11 mouse cellular contexts compared by ENCODE assay signal in the genomic region with DNA sequence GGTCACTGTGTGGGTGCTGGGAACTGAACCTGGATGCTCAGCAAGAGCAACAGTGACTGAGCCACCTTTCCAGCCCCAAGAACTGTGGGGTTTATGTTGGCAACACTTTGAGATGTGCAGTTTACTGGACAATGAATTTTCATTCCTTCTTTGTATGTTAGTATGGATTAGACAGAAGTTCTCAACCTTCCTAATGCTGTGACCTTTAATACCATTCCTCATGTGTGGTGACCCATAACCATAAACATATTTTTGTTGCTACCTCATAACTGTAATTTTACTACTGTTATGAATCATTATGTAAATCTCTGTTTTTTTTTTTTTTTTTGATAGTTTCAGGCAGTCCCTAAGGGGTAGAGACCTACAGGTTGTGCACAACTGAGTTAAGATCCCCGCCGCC. TPM values are rescaled to one million over a fixed set of nuclear protein-coding genes. Genes with fewer than 3 reads are reported as not detected.
DNase-seq lines count a peak whose midpoint lies in the region; ATAC-seq and TF ChIP-seq lines count a peak whose summit lies in the region.
"Had no signal": no experiment of that assay in that cellular context is flagged by ENCODE, and none has a peak within 500 bp of the region (broad histone marks: within the 10 kb centered on the region; RNA-seq: fewer than 3 reads in every experiment).

No protein-coding gene starts in this region.

- H3K9me3 ChIP-seq in hindbrain, embryonic 15.5 days: no peaks in the 10 kb centered on the region
- H3K9me3 ChIP-seq in hindbrain, embryonic 11.5 days (ENCODE audit: control insufficient read depth, low read length): no peaks in the 10 kb centered on the region
- no peaks in the 10 kb centered on the region for H3K9me3 ChIP-seq in CH12.LX (replicated peaks; ENCODE audit: low read length)
- no peaks in the 10 kb centered on the region for H3K9me3 ChIP-seq in embryonic facial prominence, embryonic 14.5 days (ENCODE audit: control insufficient read depth, low read length)
- no peaks in the 10 kb centered on the region for H3K9me3 ChIP-seq in midbrain, embryonic 14.5 days (ENCODE audit: control insufficient read depth, low read length)

- in situ Hi-C loops in CH12.LX (cut with MboI; ENCODE audit: low pct_ligation_motif_present, low pct_unique_long_range_greater_than_20kb, low sequenced_read_pairs): loop anchor here (10.0 kb wide), 1 partner anchor 179 kb away; no protein-coding TSS in a partner anchor

- no peak overlapping the region for H3K27ac ChIP-seq in hindbrain, embryonic 15.5 days (replicated peaks)
- no peak overlapping the region for H3K27ac ChIP-seq in hindbrain, embryonic 11.5 days (ENCODE audit: low read depth, low read length)
- no peak overlapping the region for H3K27ac ChIP-seq in CH12.LX (ENCODE audit: insufficient read depth, low read depth)
- no peak overlapping the region for H3K27ac ChIP-seq in embryonic facial prominence, embryonic 14.5 days (replicated peaks; ENCODE audit: low read depth, low read length)
- no peak overlapping the region for H3K27ac ChIP-seq in midbrain, embryonic 14.5 days (replicated peaks; ENCODE audit: low read depth, low read length)
- H3K27ac ChIP-seq: left cerebral cortex, adult 2 months had no signal

- dilution Hi-C loops in CH12.LX (cut with MboI; ENCODE audit: extremely low pct_ligation_motif_present, extremely low pct_unique_long_range_greater_than_20kb, low sequenced_read_pairs): no loop called here

- no peak for DNase-seq in hindbrain, embryonic 11.5 days (ENCODE audit: low spot score)
- DNase-seq in CH12.LX (ENCODE audit: extremely low read depth): no peak
- no peak for DNase-seq in embryonic facial prominence, embryonic 14.5 days (ENCODE audit: low spot score)
- DNase-seq in midbrain, embryonic 14.5 days: no peak
- DNase-seq in left cerebral cortex, postnatal 25 days (ENCODE audit: low spot score in 2 of 2): no peak
- no peak for DNase-seq in gastrocnemius, postnatal 25 days
- DNase-seq: right cerebral cortex, postnatal 25 days; thymus, postnatal 36 days had no signal

- no peak for ATAC-seq in hindbrain, embryonic 15.5 days (ENCODE audit: low FRiP score, low read depth)
- no peak for ATAC-seq in hindbrain, embryonic 11.5 days (ENCODE audit: low FRiP score)
- ATAC-seq in embryonic facial prominence, embryonic 14.5 days (ENCODE audit: low read depth): no peak
- no peak for ATAC-seq in midbrain, embryonic 14.5 days (ENCODE audit: low FRiP score, low TSS enrichment)
- ATAC-seq in inflammation-experienced regulatory T-cells, adult 6 months: no peak

- TF ChIP-seq EP300 in CH12.LX (IDR thresholded peaks at IDR 0.05; ENCODE audit: low read length): no peak

- TF ChIP-seq RAD21 in CH12.LX (IDR thresholded peaks at IDR 0.05; ENCODE audit: low read depth, low read length): no peak

- 71% methylated on average over 2 of the region's 2 CpGs for whole genome bisulfite sequencing in hindbrain, embryonic 15.5 days
- WGBS in hindbrain, embryonic 11.5 days: 59% methylated on average over 2 of the region's 2 CpGs
- WGBS in embryonic facial prominence, embryonic 14.5 days: 53% methylated on average over 2 of the region's 2 CpGs
- 68% methylated on average over 2 of the region's 2 CpGs for WGBS in midbrain, embryonic 14.5 days

- 0 out of 2 replicates have a peak overlapping the region, but pooled peaks have one; percentile 27 for H3K4me2 ChIP-seq in hindbrain, embryonic 15.5 days
- no peak overlapping the region for H3K4me2 ChIP-seq in hindbrain, embryonic 11.5 days (replicated peaks; ENCODE audit: low read depth, low read length)
- no peak overlapping the region for H3K4me2 ChIP-seq in CH12.LX (ENCODE audit: insufficient read depth, low read depth, poor library complexity, severe bottlenecking)
- peak overlapping the region; percentile 41 for H3K4me2 ChIP-seq in embryonic facial prominence, embryonic 14.5 days (ENCODE audit: low read depth, low read length)
- peak overlapping the region; percentile 30; the same call in 1 of the 2 replicates for H3K4me2 ChIP-seq in midbrain, embryonic 14.5 days (ENCODE audit: low read length)

- no peaks in the 10 kb centered on the region for H3K36me3 ChIP-seq in hindbrain, embryonic 15.5 days
- no peaks in the 10 kb centered on the region for H3K36me3 ChIP-seq in hindbrain, embryonic 11.5 days (ENCODE audit: control insufficient read depth, insufficient read depth, low read length)
- no peaks in the 10 kb centered on the region for H3K36me3 ChIP-seq in CH12.LX (replicated peaks in 1 of 2; ENCODE audit: control insufficient read depth in 1 of 2, insufficient read depth in 1 of 2, low read length in 1 of 2)
- no peaks in the 10 kb centered on the region for H3K36me3 ChIP-seq in embryonic facial prominence, embryonic 14.5 days (ENCODE audit: control insufficient read depth, insufficient read depth, low read length)
- no peaks in the 10 kb centered on the region for H3K36me3 ChIP-seq in midbrain, embryonic 14.5 days (ENCODE audit: control insufficient read depth, insufficient read depth, low read length)

- TF ChIP-seq POLR2A in CH12.LX (IDR thresholded peaks at IDR 0.05; ENCODE audit: low read depth, low read length): no peak

- no peak overlapping the region for H3K4me3 ChIP-seq in hindbrain, embryonic 15.5 days
- no peak overlapping the region for H3K4me3 ChIP-seq in hindbrain, embryonic 11.5 days (ENCODE audit: low read depth, low read length)
- H3K4me3 ChIP-seq in CH12.LX (replicated peaks in 1 of 3; ENCODE audit: low read depth in 2 of 3, low read length in 2 of 3, poor library complexity in 1 of 3): no peak overlapping the region
- H3K4me3 ChIP-seq in embryonic facial prominence, embryonic 14.5 days (ENCODE audit: low read depth, low read length): 0 out of 2 replicates have a peak overlapping the region, but pooled peaks have one; percentile 6
- no peak overlapping the region for H3K4me3 ChIP-seq in midbrain, embryonic 14.5 days (replicated peaks; ENCODE audit: low read depth, low read length)
- H3K4me3 ChIP-seq: left cerebral cortex, adult 2 months had no signal

- H3K4me1 ChIP-seq in hindbrain, embryonic 15.5 days (replicated peaks): no peaks in the 10 kb centered on the region
- no peaks in the 10 kb centered on the region for H3K4me1 ChIP-seq in hindbrain, embryonic 11.5 days (replicated peaks; ENCODE audit: control insufficient read depth, insufficient read depth, low read length)
- no peaks in the 10 kb centered on the region for H3K4me1 ChIP-seq in CH12.LX (ENCODE audit: control insufficient read depth in 1 of 2, insufficient read depth in 2 of 2)
- H3K4me1 ChIP-seq in embryonic facial prominence, embryonic 14.5 days (ENCODE audit: control insufficient read depth, insufficient read depth, low read length): no peaks in the 10 kb centered on the region
- H3K4me1 ChIP-seq in midbrain, embryonic 14.5 days (ENCODE audit: control insufficient read depth, insufficient read depth, low read length): no peaks in the 10 kb centered on the region

- intact Hi-C loops in left cerebral cortex, postnatal 25 days (cut with DNase I): no loop called here

- H3K79me2 ChIP-seq in CH12.LX (replicated peaks; ENCODE audit: control insufficient read depth, extremely low read depth, insufficient read depth, poor library complexity, severe bottlenecking): no peaks in the 10 kb centered on the region

- H3K27me3 ChIP-seq in hindbrain, embryonic 15.5 days: no peaks in the 10 kb centered on the region
- no peaks in the 10 kb centered on the region for H3K27me3 ChIP-seq in hindbrain, embryonic 11.5 days (ENCODE audit: control insufficient read depth, insufficient read depth, low read length)
- H3K27me3 ChIP-seq in CH12.LX (replicated peaks): peaks cover 16% of the 10 kb centered on the region
- H3K27me3 ChIP-seq in embryonic facial prominence, embryonic 14.5 days (replicated peaks; ENCODE audit: control insufficient read depth, insufficient read depth, low read length): no peaks in the 10 kb centered on the region
- no peaks in the 10 kb centered on the region for H3K27me3 ChIP-seq in midbrain, embryonic 14.5 days (ENCODE audit: control insufficient read depth, insufficient read depth, low read length)

- no peak overlapping the region for H3K9ac ChIP-seq in hindbrain, embryonic 15.5 days
- no peak overlapping the region for H3K9ac ChIP-seq in hindbrain, embryonic 11.5 days (ENCODE audit: low read depth, low read length)
- no peak overlapping the region for H3K9ac ChIP-seq in CH12.LX (ENCODE audit: insufficient read depth, low read depth)
- no peak overlapping the region for H3K9ac ChIP-seq in embryonic facial prominence, embryonic 14.5 days (ENCODE audit: low read depth, low read length)
- H3K9ac ChIP-seq in midbrain, embryonic 14.5 days (replicated peaks; ENCODE audit: low read length): no peak overlapping the region

- no peak for TF ChIP-seq CTCF in CH12.LX (conservative IDR thresholded peaks at IDR 0.05 in 1 of 2, IDR thresholded peaks at IDR 0.05 in 1 of 2; ENCODE audit: low read depth in 2 of 2, low read length in 2 of 2)

RNA-seq across cellular contexts. Expression of gene Med15, which starts 1.0 kb away (rescaled TPM):
- polyA plus RNA-seq in hindbrain, embryonic 15.5 days (2015; fragmentation: Nextera tagmentation; extraction: Ambion mirVana): 45.7 and 54.2 TPM in 2 replicates
- 34.2 and 42.8 TPM in 2 replicates for polyA plus RNA-seq in hindbrain, embryonic 11.5 days (2014; fragmentation: Nextera tagmentation; extraction: Ambion mirVana)
- total RNA-seq in CH12.LX (2012; rRNA removed) (40.1 and 42.6 TPM in 2 replicates), CH12.LX (2014; rRNA removed) (17.2 and 20.1 TPM in 2 replicates)
- 65.2 and 78.1 TPM in 2 replicates for polyA plus RNA-seq in CH12.LX (2012; ENCODE audit: insufficient read length, low read depth)
- 35.2 and 36.1 TPM in 2 replicates for polyA plus RNA-seq in embryonic facial prominence, embryonic 14.5 days (2014; fragmentation: Nextera tagmentation; extraction: Ambion mirVana)
- 37.2 and 39.8 TPM in 2 replicates for polyA plus RNA-seq in midbrain, embryonic 14.5 days (2014; fragmentation: Nextera tagmentation; extraction: Ambion mirVana)
- 10 to 100 TPM; 66.3 to 69.1 TPM for total RNA-seq in left cerebral cortex, postnatal 25 days (2021)
- 100 to 1,000 TPM in 1 of 3 experiments, 10 to 100 TPM in 2; 69.3 to 109 (median 71.8) TPM for polyA plus RNA-seq in inflammation-experienced regulatory T-cells, adult 6 months (2017; shearing (Covaris generic))
- 10 to 100 TPM; 18.1 to 18.9 TPM for total RNA-seq in gastrocnemius, postnatal 25 days (2021)

RNA-seq across cellular contexts. Expression of gene Klhl22, which starts 25.8 kb away (rescaled TPM):
- 85.1 and 95.0 TPM in 2 replicates for polyA plus RNA-seq in hindbrain, embryonic 15.5 days (2015; fragmentation: Nextera tagmentation; extraction: Ambion mirVana)
- 44.8 and 45.0 TPM in 2 replicates for polyA plus RNA-seq in hindbrain, embryonic 11.5 days (2014; fragmentation: Nextera tagmentation; extraction: Ambion mirVana)
- total RNA-seq in CH12.LX (2012; rRNA removed) (not detected in 2 replicates), CH12.LX (2014; rRNA removed) (not detected in 2 replicates)
- polyA plus RNA-seq in CH12.LX (2012; ENCODE audit: insufficient read length, low read depth): not detected in 2 replicates
- 77.1 and 90.9 TPM in 2 replicates for polyA plus RNA-seq in embryonic facial prominence, embryonic 14.5 days (2014; fragmentation: Nextera tagmentation; extraction: Ambion mirVana)
- polyA plus RNA-seq in midbrain, embryonic 14.5 days (2014; fragmentation: Nextera tagmentation; extraction: Ambion mirVana): 75.5 and 75.6 TPM in 2 replicates
- total RNA-seq in left cerebral cortex, postnatal 25 days (2021): 100 to 1,000 TPM in 1 of 2 experiments, 10 to 100 TPM in 1; 87.8 to 101 TPM
- 10 to 100 TPM; 11.8 to 28.7 (median 13.4) TPM for polyA plus RNA-seq in inflammation-experienced regulatory T-cells, adult 6 months (2017; shearing (Covaris generic))
- total RNA-seq in gastrocnemius, postnatal 25 days (2021): 10 to 100 TPM; 15.4 to 18.8 TPM

Comparison
In these comparisons a context has a peak if more than half of its experiments do, and no peak if none do; other contexts are left out.
1. H3K4me2 ChIP-seq: peak in hindbrain, embryonic 15.5 days (single experiment), embryonic facial prominence, embryonic 14.5 days (single experiment) and midbrain, embryonic 14.5 days (single experiment); none in hindbrain, embryonic 11.5 days (single experiment) and CH12.LX (single experiment).
2. RNA of gene Klhl22, which starts 25.8 kb away (polyA plus RNA-seq): 85.1 to 95.0 TPM in hindbrain, embryonic 15.5 days, 77.1 to 90.9 TPM in embryonic facial prominence, embryonic 14.5 days, 75.5 to 75.6 TPM in midbrain, embryonic 14.5 days, 44.8 to 45.0 TPM in hindbrain, embryonic 11.5 days and 11.8 to 28.7 TPM in inflammation-experienced regulatory T-cells, adult 6 months; not detected in CH12.LX; every median in the first group is over 10 times any median in the second.